In the genomic region with DNA sequence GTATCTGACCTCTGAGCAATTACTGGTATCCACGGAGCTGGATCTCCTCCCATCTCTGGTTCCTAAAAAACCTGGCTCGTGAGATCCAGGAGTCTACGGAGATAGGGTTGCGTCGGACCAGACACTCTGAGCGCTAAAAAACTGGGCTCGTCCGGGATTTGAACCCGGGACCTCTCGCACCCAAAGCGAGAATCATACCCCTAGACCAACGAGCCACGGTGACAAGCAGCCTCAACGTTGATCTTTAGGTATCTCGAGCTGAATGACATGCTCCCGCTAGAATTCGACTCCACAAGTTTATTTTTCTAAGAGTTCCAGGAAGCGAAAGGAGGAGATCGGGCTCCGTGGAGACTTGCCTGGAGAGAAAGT, we compare ENCODE assay signal across 7 mouse cellular contexts. TPM values are rescaled to one million over a fixed set of nuclear protein-coding genes. Genes with fewer than 3 reads are reported as not detected.
A peak's percentile ranks its signal among the peaks of the same experiment; 100 is the strongest.
DNase-seq lines count a peak whose midpoint lies in the region; ATAC-seq lines count a peak whose summit lies in the region.

No protein-coding gene starts in this region.

- peak overlapping the region; percentile 58; the same call in 1 of the 2 replicates for H3K27ac ChIP-seq in hindbrain, embryonic 13.5 days

- H3K36me3 ChIP-seq in hindbrain, embryonic 13.5 days, result no peaks in the 10 kb centered on the region
- no peaks in the 10 kb centered on the region for H3K36me3 ChIP-seq in megakaryocyte, embryonic 14.5 days (replicated peaks; ENCODE audit: low read length)

- H3K27me3 ChIP-seq in hindbrain, embryonic 13.5 days, result peaks cover 11% of the 10 kb centered on the region
- H3K27me3 ChIP-seq in megakaryocyte, embryonic 14.5 days (replicated peaks), result peaks cover 23% of the 10 kb centered on the region

- H3K4me3 ChIP-seq in hindbrain, embryonic 13.5 days, result peak overlapping the region; percentile 60
- H3K4me3 ChIP-seq in megakaryocyte, embryonic 14.5 days (replicated peaks), result peak overlapping the region; percentile 97

- peak overlapping the region; percentile 58 for H3K4me2 ChIP-seq in hindbrain, embryonic 13.5 days

- H3K4me1 ChIP-seq in hindbrain, embryonic 13.5 days (replicated peaks), result peaks cover 22% of the 10 kb centered on the region
- peaks cover 56% of the 10 kb centered on the region for H3K4me1 ChIP-seq in megakaryocyte, embryonic 14.5 days

- peak overlapping the region; percentile 73 for H3K9ac ChIP-seq in hindbrain, embryonic 13.5 days

- 2% methylated on average over 20 of the region's 20 CpGs for WGBS in hindbrain, embryonic 13.5 days

- ATAC-seq in hindbrain, embryonic 13.5 days (ENCODE audit: low FRiP score), result no peak; the same call in 1 of the 2 replicates

- no peaks in the 10 kb centered on the region for H3K9me3 ChIP-seq in hindbrain, embryonic 13.5 days
- no peaks in the 10 kb centered on the region for H3K9me3 ChIP-seq in megakaryocyte, embryonic 14.5 days

- DNase-seq in R1 (ENCODE audit: low read depth, low spot score), result peak; percentile 94
- peak; percentile 87 for DNase-seq in cerebellum, adult 9-10 months
- DNase-seq in frontal cortex, postnatal 10 days (ENCODE audit: low spot score in 2 of 2), result peak; percentile 57 to 74
- DNase-seq in left cerebral cortex, adult 8-10 months (ENCODE audit: low spot score in 2 of 2), result peak; percentile 47 to 86
- DNase-seq in right cerebral cortex, postnatal 10 days (ENCODE audit: low spot score in 2 of 2), result peak; percentile 81 to 86

RNA-seq across cellular contexts. Expression of gene Zfp213, which starts 17.7 kb away (rescaled TPM):
- 17.7 and 18.2 TPM in 2 replicates for polyA plus RNA-seq in hindbrain, embryonic 13.5 days (2015; fragmentation: Nextera tagmentation; extraction: Ambion mirVana)
- total RNA-seq in left cerebral cortex, adult 8-10 months (2022), result 1 to 10 TPM; 5.9 to 7.1 (median 6.8) TPM
- 4.9 and 8.0 TPM in 2 replicates for polyA plus RNA-seq in megakaryocyte, embryonic 14.5 days (2012; ENCODE audit: insufficient read depth, low replicate concordance)

RNA-seq across cellular contexts. Expression of gene Zfp13, which starts 53.0 kb away (rescaled TPM):
- polyA plus RNA-seq in hindbrain, embryonic 13.5 days (2015; fragmentation: Nextera tagmentation; extraction: Ambion mirVana), result 28.2 and 28.3 TPM in 2 replicates
- 10 to 100 TPM; 20.6 to 32.1 (median 27.1) TPM for total RNA-seq in left cerebral cortex, adult 8-10 months (2022)
- polyA plus RNA-seq in megakaryocyte, embryonic 14.5 days (2012; ENCODE audit: insufficient read depth, low replicate concordance), result 0.96 TPM in 1 of 2 replicates, not detected in the other

RNA-seq across cellular contexts. Expression of gene Zscan10, which starts 54.3 kb away (rescaled TPM):
- polyA plus RNA-seq in hindbrain, embryonic 13.5 days (2015; fragmentation: Nextera tagmentation; extraction: Ambion mirVana), result 0.13 and 0.22 TPM in 2 replicates
- total RNA-seq in left cerebral cortex, adult 8-10 months (2022), result not detected
- polyA plus RNA-seq in megakaryocyte, embryonic 14.5 days (2012; ENCODE audit: insufficient read depth, low replicate concordance), result not detected in 2 replicates

Comparison
In these comparisons a context has a peak if more than half of its experiments do, and no peak if none do; other contexts are left out.
1. RNA of gene Zfp13, which starts 53.0 kb away (polyA plus RNA-seq): 28.2 to 28.3 TPM in hindbrain, embryonic 13.5 days; 0.96 TPM in megakaryocyte, embryonic 14.5 days; every median in the first group is over 10 times any median in the second.
2. Peak in every context shown above with its lines, with median percentiles within 50 percentile points of each other: DNase-seq.